Mouse (Mus musculus): ENCODE results near the gene Ccl11. TPM values are rescaled to one million over a fixed set of nuclear protein-coding genes. Genes with fewer than 3 reads are reported as not detected.

The Ccl11 gene
- polyA plus RNA-seq, 1 experiment: 0.31 TPM

- TF ChIP-seq POLR2A (IDR thresholded peaks at IDR 0.05; ENCODE audit: borderline replicate concordance, extremely low read depth, insufficient read depth, insufficient read length, poor library complexity, severe bottlenecking): no peak
- no peak for TF ChIP-seq CTCF (IDR thresholded peaks at IDR 0.05; ENCODE audit: borderline replicate concordance, extremely low read depth, insufficient read depth, insufficient read length)
- DNase-seq (ENCODE audit: low read depth): no peak
These were observed 3.8 kb upstream of the Ccl11 start for GRCm38 (mm10) chr11:82053849-82054248.

GRCm38 (mm10) chr11:82062226-82062625, 4.6 kb downstream of the Ccl11 start:
- TF ChIP-seq CTCF (IDR thresholded peaks at IDR 0.05; ENCODE audit: borderline replicate concordance, extremely low read depth, insufficient read depth, insufficient read length): no peak
- no peak for TF ChIP-seq POLR2A (IDR thresholded peaks at IDR 0.05; ENCODE audit: borderline replicate concordance, extremely low read depth, insufficient read depth, insufficient read length, poor library complexity, severe bottlenecking)
- DNase-seq (ENCODE audit: low read depth): no peak

GRCm38 (mm10) chr11:82063454-82063853, 5.8 kb downstream of the Ccl11 start:
- DNase-seq (ENCODE audit: low read depth): no peak
- TF ChIP-seq POLR2A (IDR thresholded peaks at IDR 0.05; ENCODE audit: borderline replicate concordance, extremely low read depth, insufficient read depth, insufficient read length, poor library complexity, severe bottlenecking) (no peak), CTCF (IDR thresholded peaks at IDR 0.05; ENCODE audit: borderline replicate concordance, extremely low read depth, insufficient read depth, insufficient read length) (no peak)

- TF ChIP-seq POLR2A (IDR thresholded peaks at IDR 0.05; ENCODE audit: borderline replicate concordance, extremely low read depth, insufficient read depth, insufficient read length, poor library complexity, severe bottlenecking) (no peak), CTCF (IDR thresholded peaks at IDR 0.05; ENCODE audit: borderline replicate concordance, extremely low read depth, insufficient read depth, insufficient read length) (no peak)
- no peak for DNase-seq (ENCODE audit: low read depth)
These were observed 9.4 kb downstream of the Ccl11 start for GRCm38 (mm10) chr11:82066953-82067571.

GRCm38 (mm10) chr11:82071076-82071475, 13.5 kb downstream of the Ccl11 start:
- DNase-seq (ENCODE audit: low read depth): no peak
- no peak for TF ChIP-seq CTCF (IDR thresholded peaks at IDR 0.05; ENCODE audit: borderline replicate concordance, extremely low read depth, insufficient read depth, insufficient read length)
- TF ChIP-seq POLR2A (IDR thresholded peaks at IDR 0.05; ENCODE audit: borderline replicate concordance, extremely low read depth, insufficient read depth, insufficient read length, poor library complexity, severe bottlenecking): no peak

- TF ChIP-seq CTCF (IDR thresholded peaks at IDR 0.05; ENCODE audit: borderline replicate concordance, extremely low read depth, insufficient read depth, insufficient read length): no peak
- TF ChIP-seq POLR2A (IDR thresholded peaks at IDR 0.05; ENCODE audit: borderline replicate concordance, extremely low read depth, insufficient read depth, insufficient read length, poor library complexity, severe bottlenecking): no peak
- no peak for DNase-seq (ENCODE audit: low read depth)
These were observed 14.8 kb downstream of the Ccl11 start for GRCm38 (mm10) chr11:82072374-82072773.

- no peak for TF ChIP-seq POLR2A (IDR thresholded peaks at IDR 0.05; ENCODE audit: borderline replicate concordance, extremely low read depth, insufficient read depth, insufficient read length, poor library complexity, severe bottlenecking)
- TF ChIP-seq CTCF (IDR thresholded peaks at IDR 0.05; ENCODE audit: borderline replicate concordance, extremely low read depth, insufficient read depth, insufficient read length): no peak
These were observed 15.4 kb downstream of the Ccl11 start for GRCm38 (mm10) chr11:82072984-82073383.

GRCm38 (mm10) chr11:82073686-82074085, 16.1 kb downstream of the Ccl11 start:
- no peak for TF ChIP-seq POLR2A (IDR thresholded peaks at IDR 0.05; ENCODE audit: borderline replicate concordance, extremely low read depth, insufficient read depth, insufficient read length, poor library complexity, severe bottlenecking)
- no peak for DNase-seq (ENCODE audit: low read depth)

More at GRCm38 (mm10) chr11:82072984-82073383, 15.4 kb downstream of the Ccl11 start:
- no peak for DNase-seq (ENCODE audit: low read depth)

- no peak for DNase-seq (ENCODE audit: low read depth)
- TF ChIP-seq CTCF (IDR thresholded peaks at IDR 0.05; ENCODE audit: borderline replicate concordance, extremely low read depth, insufficient read depth, insufficient read length) (no peak), POLR2A (IDR thresholded peaks at IDR 0.05; ENCODE audit: borderline replicate concordance, extremely low read depth, insufficient read depth, insufficient read length, poor library complexity, severe bottlenecking) (no peak)
These were observed 19.4 kb downstream of the Ccl11 start for GRCm38 (mm10) chr11:82077031-82077430.

- TF ChIP-seq CTCF (IDR thresholded peaks at IDR 0.05; ENCODE audit: borderline replicate concordance, extremely low read depth, insufficient read depth, insufficient read length) (no peak), POLR2A (IDR thresholded peaks at IDR 0.05; ENCODE audit: borderline replicate concordance, extremely low read depth, insufficient read depth, insufficient read length, poor library complexity, severe bottlenecking) (no peak)
- no peak for DNase-seq (ENCODE audit: low read depth)
These were observed 20.6 kb downstream of the Ccl11 start for GRCm38 (mm10) chr11:82078136-82078730.

- TF ChIP-seq POLR2A (IDR thresholded peaks at IDR 0.05; ENCODE audit: borderline replicate concordance, extremely low read depth, insufficient read depth, insufficient read length, poor library complexity, severe bottlenecking) (no peak), CTCF (IDR thresholded peaks at IDR 0.05; ENCODE audit: borderline replicate concordance, extremely low read depth, insufficient read depth, insufficient read length) (no peak)
These were observed 23.2 kb downstream of the Ccl11 start for GRCm38 (mm10) chr11:82080865-82081264.

GRCm38 (mm10) chr11:82084360-82084759, 26.7 kb downstream of the Ccl11 start:
- no peak for DNase-seq (ENCODE audit: low read depth)
- TF ChIP-seq POLR2A (IDR thresholded peaks at IDR 0.05; ENCODE audit: borderline replicate concordance, extremely low read depth, insufficient read depth, insufficient read length, poor library complexity, severe bottlenecking) (no peak), CTCF (IDR thresholded peaks at IDR 0.05; ENCODE audit: borderline replicate concordance, extremely low read depth, insufficient read depth, insufficient read length) (no peak)

More at GRCm38 (mm10) chr11:82080865-82081264, 23.2 kb downstream of the Ccl11 start:
- no peak for DNase-seq (ENCODE audit: low read depth)
